Mouse (Mus musculus): ENCODE data around the gene Nfe2l3. TPM values are rescaled to one million over a fixed set of nuclear protein-coding genes. Genes with fewer than 3 reads are reported as not detected.
"Not testable (repeated sequence)": the region's sequence is repeated elsewhere in the genome, so short reads cannot be mapped to it uniquely, and the experiment has no call there.

Nfe2l3 gene
- polyA plus RNA-seq, 1 experiment from 2014 or later: 1.9 TPM

DNA sequence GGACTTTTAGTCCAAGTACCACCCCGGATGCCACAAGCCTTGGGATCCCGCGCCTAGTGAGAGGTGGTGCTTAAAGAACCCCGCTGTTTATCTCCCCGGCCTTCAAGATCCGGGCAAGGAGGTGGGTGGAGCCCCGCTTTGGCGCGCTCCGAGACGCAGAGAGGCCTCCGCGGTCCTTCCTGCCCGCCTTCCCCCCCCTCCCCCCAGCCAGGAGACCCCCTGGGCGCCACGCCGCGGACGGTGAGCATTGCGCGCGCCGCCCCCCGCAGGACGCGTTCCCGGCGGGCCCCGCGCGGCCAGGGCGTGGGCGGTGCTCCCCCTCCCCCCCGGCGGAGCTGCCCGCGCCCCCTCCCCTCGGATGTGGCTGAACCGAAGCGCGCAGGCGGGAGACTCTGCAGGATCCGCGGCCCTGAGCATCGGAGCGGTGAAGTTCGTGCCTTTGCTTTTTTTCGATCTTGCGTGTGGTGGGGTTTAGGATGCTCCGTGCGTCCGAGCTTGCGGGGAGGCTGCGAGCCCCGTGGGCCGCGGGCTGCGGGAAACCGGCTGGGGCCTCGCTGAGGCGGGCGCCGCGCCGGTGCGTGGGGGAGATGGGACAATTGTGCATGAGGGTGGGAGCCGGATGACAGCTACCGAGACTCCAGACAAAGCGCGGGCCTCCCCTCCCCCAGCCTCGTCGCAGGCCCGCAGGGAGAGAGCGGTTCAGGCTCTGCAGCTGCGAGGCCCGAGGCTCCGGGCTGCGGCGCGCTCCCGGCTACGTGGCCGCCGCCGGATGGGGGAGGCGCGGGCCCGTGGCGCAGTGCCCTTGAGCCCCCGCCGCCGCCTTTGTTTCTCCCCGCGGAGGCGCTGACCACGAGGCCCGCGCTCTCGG lies 38.1 kb downstream of the Nfe2l3 start, which contains the start of gene Cbx3:
Cbx3 (plus strand) TSS at position 50 of the 868 bp plus-strand sequence.
- H3K9me3 ChIP-seq: no peaks in the 10 kb centered on the region
- H3K4me2 ChIP-seq (replicated peaks): peak within 1 kb of the TSS; percentile 69
- H3K27me3 ChIP-seq: no peaks in the 10 kb centered on the region
- H3K36me3 ChIP-seq: peaks cover 40% of the 10 kb centered on the region
- peak; percentile 82 for ATAC-seq (ENCODE audit: insufficient number of reproducible peaks, insufficient read depth, low FRiP score, low TSS enrichment)
- WGBS: under 1% methylated on average over 90 of the region's 99 CpGs
- H3K27ac ChIP-seq: peak within 1 kb of the TSS; percentile 100
- H3K4me1 ChIP-seq: peaks cover 28% of the 10 kb centered on the region
- H3K4me3 ChIP-seq: peak within 1 kb of the TSS; percentile 94
- peak within 1 kb of the TSS; percentile 96 for H3K9ac ChIP-seq

DNA sequence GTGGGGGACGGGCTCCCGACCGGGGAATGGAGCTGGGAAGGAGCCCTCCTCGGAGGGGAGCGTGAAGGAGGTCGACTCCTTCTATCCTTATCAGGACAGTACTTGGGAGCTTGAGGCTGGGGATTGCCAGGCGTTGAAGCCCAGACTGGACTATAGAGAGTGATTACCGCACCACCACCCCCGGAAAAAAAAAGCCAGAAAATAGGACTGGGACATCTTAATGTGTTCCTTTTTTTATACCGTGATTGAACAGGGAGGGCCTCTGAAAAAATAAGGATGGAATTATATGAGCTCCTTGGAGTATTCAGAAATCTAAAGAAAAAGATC lies 38.7 kb downstream of the Nfe2l3 start:
- Histone ChIP-seq H3K9me3 (no peaks in the 10 kb centered on the region), H3K4me1 (peaks cover 22% of the 10 kb centered on the region), H3K4me2 (replicated peaks) (peak overlapping the region; percentile 69; the same call in 1 of the 2 replicates), H3K9ac (peak overlapping the region; percentile 96), H3K27me3 (no peaks in the 10 kb centered on the region), H3K4me3 (peak overlapping the region; percentile 94), H3K36me3 (peaks cover 39% of the 10 kb centered on the region), H3K27ac (peak overlapping the region; percentile 100)
- no peak for ATAC-seq (ENCODE audit: insufficient number of reproducible peaks, insufficient read depth, low FRiP score, low TSS enrichment)
- under 1% methylated on average over 10 of the region's 10 CpGs for WGBS

DNA sequence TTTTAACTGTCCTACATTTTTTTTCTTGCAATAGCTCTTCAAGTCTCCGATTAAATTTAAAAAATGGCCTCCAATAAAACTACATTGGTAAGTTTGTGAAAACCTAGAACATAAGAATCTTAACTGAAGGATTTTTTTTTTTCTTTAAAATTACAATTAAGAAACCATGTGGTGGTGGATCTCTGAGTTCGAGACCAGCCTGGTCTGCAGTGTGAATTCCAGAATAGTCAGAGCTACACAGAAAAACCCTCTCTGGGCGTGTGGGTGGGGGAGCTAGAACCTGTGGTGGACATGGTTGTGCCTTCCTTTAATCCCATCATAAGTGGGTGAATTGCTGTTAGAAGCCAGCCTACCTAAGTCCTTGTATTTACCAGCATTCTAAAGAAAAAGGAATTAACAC lies 39.3 kb downstream of the Nfe2l3 start:
- Histone ChIP-seq H3K27ac (no peak overlapping the region), H3K27me3 (no peaks in the 10 kb centered on the region), H3K4me1 (peaks cover 18% of the 10 kb centered on the region), H3K36me3 (peaks cover 37% of the 10 kb centered on the region), H3K9ac (peak overlapping the region; percentile 63), H3K4me2 (replicated peaks) (peak overlapping the region; percentile 69), H3K9me3 (no peaks in the 10 kb centered on the region), H3K4me3 (peak overlapping the region; percentile 94)
- WGBS: 14% methylated on average over 3 of the region's 3 CpGs
- no peak for ATAC-seq (ENCODE audit: insufficient number of reproducible peaks, insufficient read depth, low FRiP score, low TSS enrichment)

DNA sequence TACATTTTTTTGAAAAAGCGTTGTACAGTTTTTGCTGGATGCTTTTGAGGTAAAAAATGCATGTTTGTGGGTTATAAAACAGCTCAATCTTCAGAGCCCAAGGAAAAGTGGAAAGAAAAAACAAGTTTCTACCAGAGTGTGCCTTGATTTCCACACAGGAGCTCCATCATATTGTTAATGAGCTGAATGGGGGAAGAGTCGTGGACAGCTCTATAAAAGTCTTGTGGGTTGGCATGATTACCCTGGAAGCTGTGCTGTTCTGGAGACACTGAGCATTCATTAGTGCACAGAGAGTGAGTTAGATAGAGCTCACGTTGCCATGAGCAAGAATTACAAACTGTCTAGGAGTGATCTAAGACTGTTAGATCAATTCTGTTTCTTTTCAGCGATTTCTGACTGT lies 39.7 kb downstream of the Nfe2l3 start:
- no peaks in the 10 kb centered on the region for H3K27me3 ChIP-seq
- H3K4me2 ChIP-seq (replicated peaks): peak overlapping the region; percentile 69

DNA sequence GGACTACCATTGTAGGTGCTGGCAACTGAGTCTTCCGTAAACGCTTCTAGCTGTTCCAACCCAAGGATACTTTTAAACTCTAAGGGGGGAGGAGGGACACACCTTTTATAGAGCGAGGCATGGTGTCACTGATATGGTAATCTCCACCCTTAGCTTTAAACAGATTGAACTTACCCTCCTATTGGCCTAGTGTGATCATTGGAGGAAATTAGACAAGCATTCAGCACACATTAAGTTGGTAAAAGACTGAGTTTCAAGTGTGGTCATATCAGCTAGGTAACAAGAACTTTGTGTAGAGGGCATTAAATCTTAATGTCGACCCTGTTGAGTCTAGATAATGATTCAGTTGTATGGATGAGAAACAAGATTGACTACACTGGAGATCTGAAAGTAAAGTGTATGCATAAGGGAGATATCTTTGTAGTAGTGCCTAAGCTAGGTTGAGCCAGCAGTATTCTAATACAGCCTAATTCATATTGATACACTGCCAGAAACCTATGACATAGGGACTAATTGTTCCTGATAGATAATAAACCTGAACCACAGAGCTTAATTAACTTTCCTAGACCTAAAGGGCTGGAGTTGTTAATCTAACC lies 46.8 kb downstream of the Nfe2l3 start:
- ATAC-seq (ENCODE audit: insufficient number of reproducible peaks, insufficient read depth, low FRiP score, low TSS enrichment): no peak
- Histone ChIP-seq H3K4me2 (replicated peaks) (no peak overlapping the region), H3K4me1 (no peaks in the 10 kb centered on the region), H3K9me3 (no peaks in the 10 kb centered on the region), H3K27me3 (no peaks in the 10 kb centered on the region), H3K9ac (no peak overlapping the region), H3K36me3 (peaks cover 74% of the 10 kb centered on the region), H3K27ac (no peak overlapping the region), H3K4me3 (no peak overlapping the region)
- WGBS: 96% methylated on average over 4 of the region's 4 CpGs

More for the DNA sequence above, 39.7 kb downstream of the Nfe2l3 start:
- 50% methylated on average over 4 of the region's 4 CpGs for WGBS
- H3K27ac ChIP-seq: no peak overlapping the region
- H3K9ac ChIP-seq: peak overlapping the region; percentile 63
- H3K4me1 ChIP-seq: peaks cover 18% of the 10 kb centered on the region
- peaks cover 38% of the 10 kb centered on the region for H3K36me3 ChIP-seq
- H3K4me3 ChIP-seq: peak overlapping the region; percentile 94
- ATAC-seq (ENCODE audit: insufficient number of reproducible peaks, insufficient read depth, low FRiP score, low TSS enrichment): no peak
- H3K9me3 ChIP-seq: no peaks in the 10 kb centered on the region

DNA sequence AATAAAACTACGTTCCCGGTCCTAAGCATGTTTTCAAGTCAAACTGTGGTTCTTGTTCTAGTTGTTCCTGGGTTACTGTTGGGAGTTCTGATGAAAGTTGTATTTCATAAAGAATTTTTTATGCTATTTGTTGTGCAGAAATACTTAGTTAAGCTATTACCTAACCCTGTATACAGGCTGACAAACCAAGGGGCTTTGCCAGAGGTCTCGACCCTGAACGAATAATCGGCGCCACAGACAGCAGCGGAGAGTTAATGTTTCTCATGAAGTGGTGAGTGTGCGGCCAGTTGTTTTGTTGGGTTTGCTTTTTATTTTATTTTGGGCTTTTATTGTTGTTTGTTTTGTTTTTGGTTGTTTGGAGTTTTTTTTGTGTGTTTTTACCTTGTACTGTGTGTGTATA lies 49.1 kb downstream of the Nfe2l3 start:
- Histone ChIP-seq H3K9ac (no peak overlapping the region), H3K27ac (no peak overlapping the region), H3K4me3 (no peak overlapping the region), H3K9me3 (no peaks in the 10 kb centered on the region), H3K36me3 (peaks cover 62% of the 10 kb centered on the region), H3K4me2 (replicated peaks) (no peak overlapping the region), H3K4me1 (no peaks in the 10 kb centered on the region), H3K27me3 (no peaks in the 10 kb centered on the region)
- ATAC-seq (ENCODE audit: insufficient number of reproducible peaks, insufficient read depth, low FRiP score, low TSS enrichment): no peak
- 94% methylated on average over 8 of the region's 8 CpGs for WGBS

DNA sequence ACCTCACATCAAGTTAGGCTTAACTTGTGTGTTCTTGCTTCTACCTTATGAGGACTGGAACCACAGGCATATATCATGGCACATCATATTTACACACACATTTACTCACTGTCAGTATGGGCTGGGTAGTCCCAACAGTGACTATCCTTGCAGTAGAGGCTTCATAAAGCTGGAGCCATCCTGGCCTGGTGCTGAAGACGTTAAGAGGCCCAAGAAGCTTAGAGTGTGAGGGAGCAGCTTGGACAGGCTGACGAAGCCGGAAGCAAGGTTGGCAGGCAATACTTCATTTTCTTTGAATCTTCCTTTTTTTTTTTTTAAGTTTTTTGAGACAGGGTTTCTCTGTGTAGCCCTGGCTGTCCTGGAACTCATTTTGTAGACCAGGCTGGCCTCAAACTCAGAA lies 51.4 kb downstream of the Nfe2l3 start:
- H3K36me3 ChIP-seq: peaks cover 46% of the 10 kb centered on the region
- H3K4me1 ChIP-seq: no peaks in the 10 kb centered on the region
- no peak for ATAC-seq (ENCODE audit: insufficient number of reproducible peaks, insufficient read depth, low FRiP score, low TSS enrichment)
- H3K4me2 ChIP-seq (replicated peaks): no peak overlapping the region
- no peaks in the 10 kb centered on the region for H3K9me3 ChIP-seq
- H3K27ac ChIP-seq: no peak overlapping the region
- no peak overlapping the region for H3K9ac ChIP-seq
- WGBS: 94% methylated on average over 3 of the region's 3 CpGs
- no peaks in the 10 kb centered on the region for H3K27me3 ChIP-seq
- no peak overlapping the region for H3K4me3 ChIP-seq

DNA sequence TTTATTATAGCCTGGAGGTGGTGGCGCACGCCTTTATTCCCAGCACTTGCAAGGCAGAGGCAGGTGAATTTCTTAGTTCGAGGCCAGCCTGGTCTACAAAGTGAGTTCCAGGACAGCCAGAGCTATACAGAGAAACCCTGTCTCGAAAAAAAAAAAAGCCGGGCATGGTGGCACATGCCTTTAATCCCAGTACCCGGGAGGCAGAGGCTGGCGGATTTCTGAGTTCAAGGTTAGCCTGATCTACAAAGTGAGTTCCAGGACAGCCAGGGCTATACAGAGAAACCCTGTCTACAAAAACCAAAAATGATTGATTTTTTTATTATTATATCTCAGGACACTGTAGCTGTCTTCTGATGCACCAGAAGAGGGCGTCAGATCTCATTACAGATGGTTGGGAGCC lies 52.1 kb downstream of the Nfe2l3 start:
- not testable (repeated sequence) for H3K9ac ChIP-seq; H3K4me3 ChIP-seq; H3K27ac ChIP-seq; ATAC-seq (ENCODE audit: insufficient number of reproducible peaks, insufficient read depth, low FRiP score, low TSS enrichment); H3K9me3 ChIP-seq; H3K4me1 ChIP-seq; H3K4me2 ChIP-seq (replicated peaks); H3K27me3 ChIP-seq
- WGBS: 90% methylated on average over 8 of the region's 8 CpGs
- H3K36me3 ChIP-seq: peaks cover 39% of the 10 kb centered on the region

DNA sequence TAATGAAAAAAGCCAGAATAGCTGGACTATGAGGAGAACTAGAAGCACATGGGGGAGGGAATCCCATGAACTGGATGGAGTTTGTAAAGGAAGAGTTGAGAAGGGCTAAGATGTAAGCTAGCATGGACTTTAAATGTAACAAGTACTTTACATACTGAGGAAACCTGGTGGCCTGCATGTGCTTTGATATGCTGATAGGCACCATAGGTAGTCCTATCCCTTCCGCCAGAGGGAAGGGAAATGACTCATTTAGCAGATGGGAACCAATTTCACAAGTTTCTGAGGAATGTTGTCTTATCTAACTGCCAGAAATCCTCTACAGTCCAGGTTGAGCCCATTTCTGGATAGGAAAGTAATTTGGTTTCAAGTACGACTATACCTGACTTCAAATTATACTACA lies 53.2 kb downstream of the Nfe2l3 start:
- no peak overlapping the region for H3K4me3 ChIP-seq
- ATAC-seq (ENCODE audit: insufficient number of reproducible peaks, insufficient read depth, low FRiP score, low TSS enrichment): no peak
- no peak overlapping the region for H3K4me2 ChIP-seq (replicated peaks)
- no peak overlapping the region for H3K27ac ChIP-seq
- 66% methylated on average over 2 of the region's 2 CpGs for WGBS
- H3K36me3 ChIP-seq: peaks cover 28% of the 10 kb centered on the region
- H3K4me1 ChIP-seq: no peaks in the 10 kb centered on the region
- H3K9me3 ChIP-seq: no peaks in the 10 kb centered on the region
- no peaks in the 10 kb centered on the region for H3K27me3 ChIP-seq
- H3K9ac ChIP-seq: no peak overlapping the region

DNA sequence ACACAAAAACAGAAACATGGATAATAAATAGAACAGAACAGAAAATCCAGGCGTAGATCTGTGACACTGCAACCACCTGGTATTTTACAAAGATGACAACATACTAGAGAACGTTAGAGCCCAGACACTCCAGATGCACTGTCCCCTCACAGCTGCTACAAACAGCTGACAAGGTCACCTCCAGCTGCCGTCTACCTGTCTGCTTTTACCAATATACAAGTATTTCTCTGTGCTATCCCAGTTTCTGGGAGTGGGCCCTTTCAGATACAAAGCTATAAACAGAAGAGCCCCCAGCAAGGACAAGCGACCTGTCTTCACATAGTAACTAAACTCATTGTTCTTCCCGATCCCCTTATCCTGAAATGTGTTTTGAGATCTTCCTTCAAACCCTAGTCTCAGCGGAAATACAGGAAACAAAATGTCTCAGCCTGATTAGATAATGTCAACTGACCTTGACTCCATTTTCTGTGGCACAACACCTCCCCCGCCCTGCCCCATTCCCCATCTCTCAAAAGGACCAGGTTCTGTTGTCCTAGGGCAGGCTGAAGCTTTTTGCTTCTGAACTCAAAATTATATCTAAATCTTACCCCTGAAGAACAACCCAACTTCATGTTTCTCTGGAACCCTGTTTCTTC lies 53.7 kb downstream of the Nfe2l3 start:
- no peak overlapping the region for H3K27ac ChIP-seq
- WGBS: 64% methylated on average over 7 of the region's 7 CpGs
- no peak overlapping the region for H3K4me2 ChIP-seq (replicated peaks)
- no peaks in the 10 kb centered on the region for H3K9me3 ChIP-seq
- H3K36me3 ChIP-seq: peaks cover 22% of the 10 kb centered on the region
- no peaks in the 10 kb centered on the region for H3K27me3 ChIP-seq
- ATAC-seq (ENCODE audit: insufficient number of reproducible peaks, insufficient read depth, low FRiP score, low TSS enrichment): no peak
- H3K4me1 ChIP-seq: no peaks in the 10 kb centered on the region
- no peak overlapping the region for H3K4me3 ChIP-seq
- H3K9ac ChIP-seq: no peak overlapping the region

DNA sequence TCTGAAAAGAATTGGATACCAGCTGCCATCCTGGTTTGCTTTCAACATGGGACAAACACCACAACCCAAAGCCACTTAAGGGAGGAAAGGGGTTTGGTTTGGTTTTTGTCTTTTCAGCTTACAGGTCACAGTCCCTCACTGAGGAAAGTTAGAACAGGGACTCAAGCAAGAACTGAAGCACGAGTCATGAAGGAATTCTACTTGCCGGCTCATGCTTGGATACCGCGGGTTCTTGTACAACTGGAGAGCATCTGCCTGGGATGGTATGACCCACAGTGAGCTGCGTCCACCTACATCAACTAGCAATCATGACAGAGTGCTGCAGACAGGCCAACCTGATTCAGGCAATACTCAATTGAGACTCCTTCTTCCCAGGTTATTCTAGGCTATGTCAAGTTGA lies 54.3 kb downstream of the Nfe2l3 start:
- no peak for ATAC-seq (ENCODE audit: insufficient number of reproducible peaks, insufficient read depth, low FRiP score, low TSS enrichment)
- no peak overlapping the region for H3K4me3 ChIP-seq
- no peaks in the 10 kb centered on the region for H3K9me3 ChIP-seq
- H3K27me3 ChIP-seq: no peaks in the 10 kb centered on the region
- H3K9ac ChIP-seq: no peak overlapping the region
- H3K4me2 ChIP-seq (replicated peaks): no peak overlapping the region
- no peaks in the 10 kb centered on the region for H3K4me1 ChIP-seq
- WGBS: 89% methylated on average over 5 of the region's 5 CpGs
- no peak overlapping the region for H3K27ac ChIP-seq
- H3K36me3 ChIP-seq: peaks cover 17% of the 10 kb centered on the region

DNA sequence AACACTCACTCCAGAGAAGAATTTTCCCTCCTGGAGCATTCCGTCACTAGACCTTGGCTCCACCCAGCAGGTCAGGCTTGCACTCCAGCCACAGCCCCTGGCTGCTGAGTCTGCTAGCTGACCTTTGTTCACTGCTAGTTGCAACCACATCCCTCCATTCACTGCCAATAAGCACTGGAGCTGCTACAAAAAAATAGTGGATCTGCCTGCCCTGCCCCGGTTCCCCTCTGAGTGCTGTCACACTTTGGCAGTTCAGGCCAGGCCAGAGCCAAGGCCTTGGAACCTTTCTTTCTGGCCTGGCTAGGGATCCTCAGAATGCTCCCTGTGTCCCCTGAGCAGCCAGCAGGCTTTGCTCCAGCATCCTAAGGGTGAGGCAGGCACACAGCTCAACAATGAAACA lies 57.3 kb downstream of the Nfe2l3 start:
- Histone ChIP-seq H3K4me3 (no peak overlapping the region), H3K27ac (0 out of 2 replicates have a peak overlapping the region, but pooled peaks have one; percentile 30), H3K36me3 (no peaks in the 10 kb centered on the region), H3K4me2 (replicated peaks) (no peak overlapping the region), H3K9me3 (no peaks in the 10 kb centered on the region), H3K27me3 (no peaks in the 10 kb centered on the region), H3K4me1 (no peaks in the 10 kb centered on the region), H3K9ac (no peak overlapping the region)
- no peak for ATAC-seq (ENCODE audit: insufficient number of reproducible peaks, insufficient read depth, low FRiP score, low TSS enrichment)
- WGBS: 47% methylated on average over 2 of the region's 2 CpGs

All from embryonic facial prominence, embryonic 12.5 days (tissue).